Mouse (Mus musculus) testis, adult 2 months (tissue): ENCODE results near the gene Aldh18a1.

Experiments
- CTCF ChIP-seq: fragments of 200-500 bp; IDR thresholded peaks from 2 replicates; pipeline ENCODE4 v1.5.1; 2012; ENCODE audit warnings: low read depth, mild to moderate bottlenecking, inconsistent platforms, low read length, moderate library complexity; ENCODE audit not compliant: control insufficient read depth, insufficient read depth, insufficient replicate concordance
- POLR2A ChIP-seq: fragments of 200-500 bp; IDR thresholded peaks from 2 replicates; pipeline ENCODE4 v1.6.1; 2012; ENCODE audit warnings: low read depth, mild to moderate bottlenecking, inconsistent platforms, low read length, moderate library complexity; ENCODE audit not compliant: control insufficient read depth

DNA sequence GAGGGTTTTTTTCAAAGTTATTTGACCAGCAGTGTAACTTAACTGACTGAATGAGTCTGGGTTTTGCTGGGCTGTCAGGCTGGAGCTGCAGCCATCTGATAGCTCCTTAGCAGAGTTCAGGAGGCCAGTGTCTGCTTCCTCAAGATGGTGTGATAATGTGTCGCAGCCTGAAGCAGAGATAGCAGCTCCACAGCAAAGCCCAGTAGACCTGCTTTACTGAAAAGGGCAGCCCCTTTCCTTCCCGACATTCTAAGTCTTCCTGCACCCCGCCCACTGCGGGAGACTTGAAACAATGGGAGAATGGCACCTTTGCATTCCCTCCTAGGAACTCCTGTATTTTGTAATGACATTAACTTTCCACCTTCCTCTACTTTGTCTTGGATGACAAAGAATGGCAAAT, 48.8 kb upstream of the Aldh18a1 start:
- TF ChIP-seq CTCF: no peak
- no peak for TF ChIP-seq POLR2A
